Mouse (Mus musculus): ENCODE results near the gene Mxi1. TPM values are rescaled to one million over a fixed set of nuclear protein-coding genes. Genes with fewer than 3 reads are reported as not detected.

Mxi1 gene
- polyA plus RNA-seq, 1 experiment from 2014 or later = 31.0 TPM

DNA sequence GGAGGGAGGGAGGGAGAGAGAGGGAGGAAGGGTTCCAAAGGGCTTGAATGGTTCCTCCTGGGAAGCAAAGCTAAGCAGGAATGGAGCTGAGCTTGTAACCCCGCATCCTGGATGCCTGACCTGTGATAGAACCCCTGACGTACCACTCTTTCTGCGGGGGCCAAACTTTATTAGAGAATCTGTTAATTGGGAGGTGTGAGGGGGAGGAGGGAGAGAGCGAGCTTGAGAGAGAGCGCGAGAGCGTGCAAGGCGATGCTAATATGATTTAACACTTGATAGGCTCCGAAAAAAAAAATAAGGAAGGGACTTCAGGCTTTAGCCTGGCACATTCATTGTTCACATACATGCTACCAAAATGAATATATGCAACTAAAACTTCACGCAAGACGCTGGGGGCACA lies 3.6 kb upstream of the Mxi1 start:
- no peak overlapping the region for H3K4me3 ChIP-seq (replicated peaks)
- no peaks in the 10 kb centered on the region for H3K36me3 ChIP-seq
- H3K27me3 ChIP-seq = peaks cover 12% of the 10 kb centered on the region
- ATAC-seq (ENCODE audit: low read depth) (no peak), DNase-seq (no peak)
- H3K9me3 ChIP-seq (replicated peaks) = no peaks in the 10 kb centered on the region
- peaks cover 15% of the 10 kb centered on the region for H3K4me1 ChIP-seq (replicated peaks)
- 48% methylated on average over 11 of the region's 11 CpGs for WGBS (ENCODE audit: insufficient replicate concordance)
- no peak overlapping the region for H3K27ac ChIP-seq
- no peak overlapping the region for H3K4me2 ChIP-seq
- no peak overlapping the region for H3K9ac ChIP-seq

DNA sequence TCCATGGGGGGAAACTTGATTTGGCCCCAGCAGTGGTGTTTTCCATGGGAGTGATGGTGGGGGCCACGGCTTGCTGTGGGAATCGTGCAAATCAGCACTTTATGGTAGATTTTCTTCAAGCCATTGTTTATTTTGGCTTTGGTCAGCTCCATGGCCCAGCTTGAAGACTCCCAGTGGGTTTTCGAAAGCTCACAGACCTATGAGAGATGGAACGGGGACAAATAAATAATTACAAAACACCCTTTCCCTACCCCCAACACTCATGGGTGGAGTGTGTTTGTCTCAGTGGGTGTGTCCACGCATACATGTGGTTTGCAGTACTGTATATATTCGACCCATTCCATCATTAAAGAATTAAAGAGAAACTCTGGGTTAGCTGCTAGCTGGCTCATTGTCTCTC lies 3.1 kb upstream of the Mxi1 start:
- H3K27me3 ChIP-seq = peaks cover 12% of the 10 kb centered on the region
- no peak overlapping the region for H3K9ac ChIP-seq
- H3K9me3 ChIP-seq (replicated peaks) = no peaks in the 10 kb centered on the region
- no peaks in the 10 kb centered on the region for H3K36me3 ChIP-seq
- ATAC-seq (ENCODE audit: low read depth) = no peak
- WGBS (ENCODE audit: insufficient replicate concordance) = 49% methylated on average over 6 of the region's 6 CpGs
- H3K4me2 ChIP-seq = no peak overlapping the region
- DNase-seq = no peak
- no peak overlapping the region for H3K4me3 ChIP-seq (replicated peaks)
- H3K4me1 ChIP-seq (replicated peaks) = peaks cover 15% of the 10 kb centered on the region
- H3K27ac ChIP-seq = no peak overlapping the region

DNA sequence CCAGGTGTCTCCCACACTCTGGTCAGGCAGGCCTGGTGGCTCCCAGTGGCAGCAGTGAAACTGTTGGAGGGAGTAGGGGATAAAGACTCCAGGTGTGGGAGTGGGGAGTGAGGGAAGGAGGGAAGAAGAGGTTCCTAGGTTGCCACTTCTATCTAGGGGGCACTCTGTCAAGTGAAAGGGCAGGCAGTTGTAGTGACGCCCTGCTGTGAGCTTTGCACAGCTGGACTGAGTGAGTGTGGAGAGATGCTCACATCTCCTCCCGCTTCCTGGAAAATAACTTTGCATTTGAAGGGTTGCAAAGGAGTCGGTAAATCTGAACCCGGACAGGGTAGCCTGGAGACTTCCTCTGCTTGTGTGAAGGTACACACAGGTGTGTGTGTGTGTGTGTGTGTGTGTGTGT lies 687 bp upstream of the Mxi1 start:
- ATAC-seq (ENCODE audit: low read depth) (no peak), DNase-seq (no peak)
- Histone ChIP-seq H3K4me1 (replicated peaks) (peaks cover 29% of the 10 kb centered on the region), H3K27me3 (peaks cover 12% of the 10 kb centered on the region), H3K36me3 (no peaks in the 10 kb centered on the region), H3K27ac (no peak overlapping the region; the same call in 1 of the 2 replicates), H3K4me3 (replicated peaks) (no peak overlapping the region), H3K9ac (no peak overlapping the region), H3K4me2 (peak overlapping the region; percentile 100; the same call in 1 of the 2 replicates), H3K9me3 (replicated peaks) (no peaks in the 10 kb centered on the region)
- 47% methylated on average over 4 of the region's 4 CpGs for WGBS (ENCODE audit: insufficient replicate concordance)

- no peak for ATAC-seq (ENCODE audit: low read depth)
- Histone ChIP-seq H3K27me3 (no peaks in the 10 kb centered on the region; the same call in 1 of the 2 replicates), H3K9ac (peak overlapping the region; percentile 97), H3K36me3 (no peaks in the 10 kb centered on the region), H3K9me3 (replicated peaks) (no peaks in the 10 kb centered on the region), H3K4me3 (replicated peaks) (peak overlapping the region; percentile 96), H3K4me1 (replicated peaks) (peaks cover 42% of the 10 kb centered on the region), H3K27ac (peak overlapping the region; percentile 95), H3K4me2 (peak overlapping the region; percentile 100)
- WGBS (ENCODE audit: insufficient replicate concordance) = under 1% methylated on average over 42 of the region's 48 CpGs
- peak; percentile 57 for DNase-seq
These were observed 629 bp downstream of the Mxi1 start for GRCm38 (mm10) chr19:53310771-53311523.

DNA sequence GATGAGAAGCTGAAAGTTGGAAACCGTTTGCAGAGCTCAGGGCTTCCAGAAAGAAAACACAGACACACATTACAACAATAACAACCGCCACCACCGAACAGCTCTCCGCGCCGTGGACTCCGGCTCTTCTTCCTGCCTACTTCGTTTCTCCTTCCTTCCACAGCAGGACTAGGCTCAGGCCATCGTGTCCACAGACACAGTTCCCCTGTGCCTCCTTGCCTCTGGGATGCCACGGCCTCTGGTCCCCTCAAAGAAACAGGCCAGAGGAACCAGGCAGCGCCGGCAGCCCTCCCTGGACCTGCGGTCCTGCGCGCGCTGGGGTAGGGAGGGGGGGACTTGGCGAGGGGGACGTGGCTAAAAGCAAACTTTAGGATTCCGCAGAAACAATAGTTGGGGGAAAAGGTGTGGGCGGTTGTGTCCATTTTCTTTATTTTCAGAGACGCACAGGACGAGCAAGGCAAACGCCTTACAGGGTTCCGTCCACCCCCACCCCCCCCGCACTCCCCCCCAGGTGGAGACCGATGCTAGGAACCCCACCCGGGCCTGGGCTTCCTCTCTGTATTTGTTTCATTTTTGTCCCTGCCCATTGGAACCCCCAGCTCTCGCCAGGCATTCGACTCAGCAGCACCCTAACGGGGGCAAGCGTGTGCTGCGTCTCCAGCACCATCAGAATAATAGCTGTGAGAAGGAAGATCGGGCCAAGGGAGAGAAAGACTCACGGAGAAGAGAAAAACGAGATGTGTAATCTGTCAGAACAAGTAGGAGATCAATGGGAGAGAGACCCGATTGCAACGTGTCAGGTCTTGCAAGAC lies 1.4 kb downstream of the Mxi1 start:
- Histone ChIP-seq H3K4me1 (replicated peaks) (peaks cover 42% of the 10 kb centered on the region), H3K27me3 (no peaks in the 10 kb centered on the region; the same call in 1 of the 2 replicates), H3K36me3 (no peaks in the 10 kb centered on the region), H3K4me3 (replicated peaks) (peak overlapping the region; percentile 96), H3K9me3 (replicated peaks) (no peaks in the 10 kb centered on the region), H3K27ac (peak overlapping the region; percentile 95), H3K4me2 (peak overlapping the region; percentile 100), H3K9ac (peak overlapping the region; percentile 97)
- DNase-seq (peak; percentile 39), ATAC-seq (ENCODE audit: low read depth) (peak; percentile 2; the same call in 1 of the 2 replicates)
- WGBS (ENCODE audit: insufficient replicate concordance) = under 1% methylated on average over 37 of the region's 37 CpGs

DNA sequence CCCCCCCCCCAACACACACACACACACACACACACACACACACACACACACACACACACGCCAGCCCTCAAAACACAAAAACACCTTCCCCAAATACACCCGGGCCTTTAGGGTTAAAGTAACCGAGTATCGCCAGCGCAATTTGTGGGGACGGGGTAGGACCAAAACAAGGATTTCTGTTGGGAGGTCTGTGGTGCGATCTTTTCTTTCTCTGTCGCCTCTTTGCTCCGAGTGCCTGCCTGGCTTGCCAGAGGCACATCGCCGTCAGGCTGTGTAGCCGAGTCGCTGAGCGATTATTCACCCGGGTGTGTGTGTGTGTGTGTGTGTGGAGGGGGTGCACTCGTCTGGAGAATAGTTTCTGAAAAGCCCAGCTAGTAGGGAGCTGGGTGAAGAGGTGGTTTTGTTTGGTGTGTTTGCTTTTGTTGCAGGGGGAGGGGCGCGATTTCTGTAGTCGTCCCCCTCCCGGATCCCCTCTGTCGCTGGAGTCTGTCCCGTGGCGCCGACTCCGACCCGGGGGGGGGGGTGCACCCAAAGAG lies 2.1 kb downstream of the Mxi1 start:
- Histone ChIP-seq H3K4me1 (replicated peaks) (peaks cover 40% of the 10 kb centered on the region), H3K27ac (peak overlapping the region; percentile 95), H3K4me2 (peak overlapping the region; percentile 100), H3K36me3 (no peaks in the 10 kb centered on the region), H3K9ac (peak overlapping the region; percentile 97), H3K4me3 (replicated peaks) (peak overlapping the region; percentile 96), H3K27me3 (no peaks in the 10 kb centered on the region), H3K9me3 (replicated peaks) (no peaks in the 10 kb centered on the region)
- WGBS (ENCODE audit: insufficient replicate concordance) = 1% methylated on average over 26 of the region's 26 CpGs
- DNase-seq = peak; percentile 53
- peak; percentile 10 for ATAC-seq (ENCODE audit: low read depth)

DNA sequence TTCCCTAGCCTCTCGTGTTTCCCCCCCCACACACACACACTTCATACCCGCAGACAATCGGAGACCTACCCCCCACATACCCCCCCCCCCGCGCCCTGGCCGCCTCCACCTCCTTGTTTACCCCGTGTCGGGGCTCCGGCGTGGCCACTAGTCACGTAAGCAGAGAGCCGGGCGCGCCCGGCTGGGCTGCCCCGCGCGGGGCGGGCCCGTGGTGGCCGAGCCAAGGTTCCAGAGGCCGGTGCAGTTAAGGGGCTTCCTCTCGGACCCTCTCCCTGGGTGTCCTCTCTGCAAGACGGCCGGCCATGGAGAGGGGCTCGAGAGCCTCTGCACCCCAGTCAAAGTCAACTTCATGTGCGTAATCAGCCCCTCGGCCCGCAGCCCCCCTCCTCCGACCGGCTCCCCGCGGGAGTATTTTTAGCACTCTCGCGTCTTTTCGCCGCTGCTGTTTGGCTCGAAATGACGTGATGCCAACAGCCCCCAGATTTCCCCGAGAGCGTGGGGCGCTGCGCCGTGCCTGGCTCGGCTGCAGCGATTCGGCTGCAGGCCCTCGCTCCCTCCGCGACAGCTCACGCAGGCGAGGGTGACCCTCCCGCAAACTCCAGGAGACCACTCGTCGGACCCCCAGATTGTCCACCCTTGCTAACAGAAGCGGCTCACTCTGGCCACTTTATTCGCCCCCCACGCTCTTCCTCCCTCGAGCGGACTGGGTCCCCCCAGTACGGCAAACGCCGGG lies 2.8 kb downstream of the Mxi1 start:
- Histone ChIP-seq H3K4me1 (replicated peaks) (peaks cover 47% of the 10 kb centered on the region), H3K27ac (peak overlapping the region; percentile 95), H3K9ac (peak overlapping the region; percentile 97), H3K27me3 (no peaks in the 10 kb centered on the region), H3K36me3 (no peaks in the 10 kb centered on the region), H3K4me3 (replicated peaks) (peak overlapping the region; percentile 96), H3K9me3 (replicated peaks) (no peaks in the 10 kb centered on the region), H3K4me2 (peak overlapping the region; percentile 100)
- peak; percentile 40 for ATAC-seq (ENCODE audit: low read depth)
- under 1% methylated on average over 62 of the region's 63 CpGs for WGBS (ENCODE audit: insufficient replicate concordance)
- peak; percentile 56 for DNase-seq

- under 1% methylated on average over 52 of the region's 52 CpGs for WGBS (ENCODE audit: insufficient replicate concordance)
- Histone ChIP-seq H3K4me2 (peak overlapping the region; percentile 100), H3K36me3 (no peaks in the 10 kb centered on the region), H3K4me1 (replicated peaks) (peaks cover 54% of the 10 kb centered on the region), H3K27me3 (no peaks in the 10 kb centered on the region), H3K9me3 (replicated peaks) (no peaks in the 10 kb centered on the region), H3K9ac (peak overlapping the region; percentile 97), H3K4me3 (replicated peaks) (peak overlapping the region; percentile 96), H3K27ac (peak overlapping the region; percentile 95)
- ATAC-seq (ENCODE audit: low read depth) (peak; percentile 81), DNase-seq (peak; percentile 99)
These were observed 3.5 kb downstream of the Mxi1 start for GRCm38 (mm10) chr19:53313684-53314443.

DNA sequence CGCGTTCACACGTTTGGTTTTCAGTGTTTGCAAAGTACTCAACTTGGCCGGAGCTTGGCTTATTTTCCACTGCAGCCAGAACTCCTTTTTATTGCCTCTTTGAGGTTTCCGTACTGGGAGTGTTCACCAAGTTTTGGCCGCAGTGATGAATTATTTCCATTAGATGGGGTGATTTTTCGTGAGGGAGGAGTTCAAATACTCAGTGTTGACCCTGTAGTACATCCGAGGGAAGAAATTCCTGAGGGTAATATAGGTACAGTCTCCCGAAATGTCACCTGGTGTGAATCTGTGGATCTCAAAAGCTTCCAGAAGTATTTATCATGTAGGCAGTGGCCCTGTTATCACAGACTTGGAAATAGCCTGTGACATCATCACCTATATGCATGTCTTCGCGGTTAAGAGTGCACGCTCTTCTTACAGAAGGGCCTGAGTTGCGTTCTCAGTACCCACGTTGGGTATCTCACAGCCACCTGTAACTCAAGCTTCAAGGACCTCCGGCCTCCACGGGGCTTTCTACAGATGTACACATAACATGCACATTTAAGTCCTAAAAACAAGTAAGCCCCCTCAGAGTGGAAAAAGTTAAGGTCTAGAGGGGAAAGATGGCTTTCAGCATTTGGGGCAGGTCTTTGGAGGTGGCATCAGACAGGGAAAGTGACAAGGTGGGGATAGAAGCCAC lies 4.4 kb downstream of the Mxi1 start:
- Histone ChIP-seq H3K4me2 (peak overlapping the region; percentile 100), H3K9me3 (replicated peaks) (no peaks in the 10 kb centered on the region), H3K4me3 (replicated peaks) (peak overlapping the region; percentile 96), H3K27me3 (no peaks in the 10 kb centered on the region), H3K4me1 (replicated peaks) (peaks cover 59% of the 10 kb centered on the region), H3K9ac (peak overlapping the region; percentile 66), H3K27ac (peak overlapping the region; percentile 70), H3K36me3 (no peaks in the 10 kb centered on the region)
- DNase-seq (no peak), ATAC-seq (ENCODE audit: low read depth) (no peak)
- WGBS (ENCODE audit: insufficient replicate concordance) = 49% methylated on average over 16 of the region's 16 CpGs

- Histone ChIP-seq H3K36me3 (no peaks in the 10 kb centered on the region), H3K4me1 (replicated peaks) (peaks cover 59% of the 10 kb centered on the region), H3K27me3 (no peaks in the 10 kb centered on the region), H3K9me3 (replicated peaks) (no peaks in the 10 kb centered on the region), H3K9ac (no peak overlapping the region), H3K27ac (no peak overlapping the region), H3K4me2 (no peak overlapping the region), H3K4me3 (replicated peaks) (no peak overlapping the region)
- DNase-seq (no peak), ATAC-seq (ENCODE audit: low read depth) (no peak)
- 81% methylated on average over 7 of the region's 7 CpGs for WGBS (ENCODE audit: insufficient replicate concordance)
These were observed 4.9 kb downstream of the Mxi1 start for GRCm38 (mm10) chr19:53315209-53315654.
